Mouse (Mus musculus) heart, postnatal 25 days (tissue): ENCODE measurements around the gene Mrps27. TPM values are rescaled to one million over a fixed set of nuclear protein-coding genes. Genes with fewer than 3 reads are reported as not detected.
A peak's percentile ranks its signal among the peaks of the same experiment; 100 is the strongest.
"Not testable (repeated sequence)": the region's sequence is repeated elsewhere in the genome, so short reads cannot be mapped to it uniquely, and the experiment has no call there.

Source experiments
- DNase-seq: peaks from one replicate; pipeline ENCODE4 v3.0.0; 2022; ENCODE audit warnings: low spot score
- intact Hi-C: fragments of 180-260 bp; cut with DNase I; formaldehyde crosslinking; loops from one replicate; pipeline ENCODE4 v1.15.1; 2025
- total RNA-seq, 2 experiments: library from RNA; stranded (reverse); gene quantifications; 2 replicates each; pipeline ENCODE4 v1.2.3; 2021

Mrps27 gene
- 10 to 100 TPM; 49.1 to 49.8 TPM for total RNA-seq

DNA sequence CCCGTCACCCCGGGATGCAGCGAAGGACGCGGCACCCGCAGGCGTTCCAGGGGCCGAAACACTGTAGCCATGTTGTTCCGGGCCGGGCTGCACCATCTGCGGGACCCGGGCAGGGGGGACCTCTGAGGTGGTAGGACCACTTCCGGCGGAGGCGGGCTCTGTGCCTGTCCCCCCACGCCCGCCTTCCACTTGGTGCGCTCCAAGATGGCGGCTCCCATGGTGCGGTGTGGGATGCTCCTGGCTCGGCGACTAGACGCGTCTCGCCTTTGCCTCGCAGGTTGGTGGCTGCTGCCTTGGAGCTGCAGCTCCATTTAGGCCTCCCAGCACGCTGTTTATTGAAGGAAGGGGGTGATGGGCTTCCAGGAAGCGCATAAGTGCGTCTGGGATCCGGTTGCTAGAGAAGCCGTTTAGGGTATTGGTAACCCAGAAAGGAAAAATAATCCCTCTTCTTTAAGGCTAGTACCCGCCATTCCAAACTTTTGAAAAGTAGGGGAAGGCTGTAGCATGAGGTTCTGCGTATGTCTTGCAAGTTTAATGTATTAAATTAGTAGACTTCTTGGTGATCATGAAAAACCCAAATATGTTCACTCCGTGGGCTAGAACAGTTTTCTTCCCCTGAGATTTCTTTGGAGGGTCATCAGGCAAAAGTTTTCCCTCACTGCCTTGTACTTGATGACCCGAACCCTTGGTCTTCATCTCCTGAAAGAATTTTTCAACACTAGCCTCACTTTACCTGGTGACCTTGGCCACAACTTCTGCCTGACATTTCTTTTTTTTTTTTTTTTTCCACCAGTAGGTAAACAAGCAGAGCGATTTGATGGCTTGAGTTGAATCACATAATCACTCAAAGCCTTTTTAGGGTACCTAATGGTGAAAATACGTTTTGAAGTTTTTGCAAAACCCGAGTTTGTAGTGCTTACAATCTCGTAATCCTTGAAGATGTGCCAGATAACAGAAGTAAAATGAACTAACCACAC lies at the start of gene Mrps27, which contains the start of gene Ptcd2:
TSS of gene Mrps27 (plus strand) at position 188 of the 977 bp plus-strand sequence.
TSS of gene Ptcd2 (minus strand) at position 107 of the 977 bp plus-strand sequence.
- intact Hi-C loops = loop anchor here (10.0 kb wide), 1 partner anchor 760 kb away; the partner anchor contains the start of genes Bdp1 and Serf1

GRCm38 (mm10) chr13:99299921-99300320 lies 44.7 kb upstream of the Mrps27 start:
- intact Hi-C loops = no loop called here

More for the DNA sequence above, at the start of gene Mrps27, which contains the start of gene Ptcd2:
- DNase-seq = peak; percentile 92

GRCm38 (mm10) chr13:99303846-99304245 lies 40.7 kb upstream of the Mrps27 start:
- intact Hi-C loops = no loop called here
- DNase-seq = no peak

More at GRCm38 (mm10) chr13:99299921-99300320, 44.7 kb upstream of the Mrps27 start:
- DNase-seq = no peak

DNA sequence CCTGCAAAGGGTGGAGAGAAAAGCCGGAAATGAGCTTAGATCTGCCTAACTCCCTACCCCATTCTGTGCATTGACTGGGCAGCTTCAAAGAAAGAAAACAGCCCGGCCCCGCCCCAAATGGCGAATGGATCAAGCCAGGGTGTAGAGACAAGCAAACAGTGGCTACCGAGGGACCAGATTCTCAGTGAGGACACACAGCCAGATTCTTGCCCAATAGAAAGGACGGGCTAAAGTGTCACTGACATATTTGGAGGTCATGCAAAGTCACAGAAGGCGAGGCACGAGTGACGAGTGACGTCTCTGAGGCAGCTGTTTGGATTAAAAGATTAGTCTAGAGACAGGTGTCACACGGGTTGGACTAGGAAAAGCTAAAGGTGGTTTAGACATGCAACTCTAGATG lies 40.2 kb upstream of the Mrps27 start:
- intact Hi-C loops = no loop called here
- no peak for DNase-seq

- intact Hi-C loops = no loop called here
- no peak for DNase-seq
Observed at GRCm38 (mm10) chr13:99305186-99305585, 39.4 kb upstream of the Mrps27 start.

DNA sequence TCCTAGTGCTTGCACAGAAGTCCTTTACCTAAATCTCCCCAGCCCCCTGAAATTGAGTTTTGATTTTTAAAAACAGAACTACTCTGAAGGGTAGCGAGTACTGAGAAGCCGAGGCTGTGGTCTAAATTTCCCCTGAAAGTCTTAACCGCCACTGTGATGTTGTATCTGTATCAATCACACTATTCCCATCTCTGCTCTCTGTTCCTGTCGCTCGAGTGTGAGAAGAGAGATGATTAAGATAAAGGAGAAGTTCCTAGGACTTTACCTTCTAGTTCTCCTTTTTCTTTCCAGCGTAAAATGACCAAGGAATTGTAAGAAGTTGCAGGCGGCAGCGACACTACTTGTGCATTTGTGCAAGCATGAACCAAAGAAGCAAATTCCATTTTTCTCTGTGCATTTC lies 38.4 kb upstream of the Mrps27 start:
- intact Hi-C loops = no loop called here

DNA sequence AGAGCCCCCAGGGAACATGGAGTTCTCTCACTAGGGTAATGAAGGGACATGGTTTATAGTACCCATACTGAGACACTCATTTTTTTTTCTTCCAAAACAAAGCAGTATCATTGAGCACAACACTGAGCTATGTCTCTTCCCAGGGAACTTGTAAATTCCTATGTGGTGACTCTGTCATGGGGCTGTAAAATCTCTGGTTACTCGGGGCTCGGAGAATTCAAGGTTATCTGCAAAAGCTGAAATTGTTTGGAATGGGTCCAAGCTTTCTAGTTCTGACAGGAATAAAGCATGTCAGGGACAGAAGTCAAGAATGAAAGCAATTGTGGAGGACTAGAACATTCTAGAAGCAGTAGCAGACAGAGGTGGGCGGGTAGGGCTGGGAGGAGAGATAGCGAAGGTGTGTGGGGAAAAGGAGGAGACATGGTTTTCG lies 36.6 kb upstream of the Mrps27 start:
- no peak for DNase-seq
- intact Hi-C loops = no loop called here

More for the DNA sequence above, 38.4 kb upstream of the Mrps27 start:
- no peak for DNase-seq

GRCm38 (mm10) chr13:99308393-99308792 lies 36.2 kb upstream of the Mrps27 start:
- no peak for DNase-seq
- intact Hi-C loops = no loop called here

DNA sequence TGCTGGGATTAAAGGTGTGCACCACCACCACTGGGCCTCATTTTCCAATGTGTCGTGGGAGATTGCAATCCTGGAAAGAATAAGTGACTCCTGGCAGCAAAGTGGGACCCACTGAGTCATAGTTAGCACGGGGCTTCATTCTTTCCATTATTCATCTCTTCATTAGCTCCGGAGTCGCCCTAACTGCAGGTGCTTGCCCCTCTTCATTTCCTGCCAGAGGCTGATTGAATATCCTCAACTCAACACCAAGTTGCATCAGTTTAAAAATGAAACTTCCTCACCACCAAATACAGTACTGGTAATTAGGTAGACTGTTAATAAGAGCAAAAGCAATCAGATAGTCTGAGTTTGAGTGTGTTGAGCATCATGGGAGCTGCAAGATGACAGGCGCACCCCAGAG lies 30.5 kb upstream of the Mrps27 start:
- intact Hi-C loops = loop anchor here (5.0 kb wide), 1 partner anchor 57 kb away; no protein-coding TSS in a partner anchor
- no peak for DNase-seq

DNA sequence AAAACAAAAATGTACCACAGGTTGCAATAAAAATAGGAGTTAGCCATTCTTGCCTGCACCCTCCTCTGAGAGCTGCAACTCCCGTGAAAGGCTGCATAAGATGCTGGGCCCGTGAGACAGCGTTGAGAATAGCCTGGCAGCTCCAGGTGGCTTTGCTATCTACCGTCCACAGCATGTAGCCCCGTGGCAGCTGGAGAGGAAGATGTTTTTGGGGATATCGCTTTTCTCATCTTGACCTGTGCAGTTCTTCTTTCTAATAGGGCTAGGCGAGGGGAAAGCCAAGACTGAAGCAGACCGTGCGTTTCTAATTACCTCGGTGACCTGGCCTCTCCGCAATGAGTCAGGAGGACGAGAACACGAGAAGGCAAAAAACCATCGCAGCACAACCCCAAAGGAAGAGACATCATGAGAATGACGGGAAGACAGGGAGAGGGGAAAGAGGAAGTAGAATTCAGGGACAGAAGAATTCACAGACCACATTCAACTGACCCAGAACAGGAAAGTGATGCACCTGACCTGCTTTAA lies 29.9 kb upstream of the Mrps27 start:
- intact Hi-C loops = loop anchor here (5.0 kb wide), 2 partner anchors 57 to 72 kb away; no protein-coding TSS in a partner anchor

DNA sequence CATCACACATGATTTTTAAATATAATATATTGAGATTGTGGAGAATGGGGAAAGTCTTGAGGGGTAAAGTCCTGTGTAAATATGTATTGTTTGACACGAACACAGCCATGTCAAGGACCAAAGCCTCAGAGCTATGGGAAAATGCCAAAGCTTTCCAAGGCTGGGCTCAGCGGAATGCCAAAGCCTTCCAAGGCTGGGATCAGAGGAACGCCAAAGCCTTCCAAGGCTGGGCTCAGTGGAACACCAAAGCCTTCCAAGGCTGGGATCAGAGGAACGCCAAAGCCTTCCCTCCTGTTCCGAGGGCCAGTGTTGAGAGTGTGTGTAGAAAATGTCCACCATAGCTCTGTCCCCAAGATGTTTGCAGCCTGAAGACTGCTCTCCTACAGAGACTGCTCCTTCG lies 28.2 kb upstream of the Mrps27 start:
- DNase-seq = no peak
- intact Hi-C loops = loop anchor here (2.0 to 5.0 kb wide), 2 partner anchors 74 to 146 kb away; no protein-coding TSS in a partner anchor

More for the DNA sequence above, 29.9 kb upstream of the Mrps27 start:
- no peak for DNase-seq

DNA sequence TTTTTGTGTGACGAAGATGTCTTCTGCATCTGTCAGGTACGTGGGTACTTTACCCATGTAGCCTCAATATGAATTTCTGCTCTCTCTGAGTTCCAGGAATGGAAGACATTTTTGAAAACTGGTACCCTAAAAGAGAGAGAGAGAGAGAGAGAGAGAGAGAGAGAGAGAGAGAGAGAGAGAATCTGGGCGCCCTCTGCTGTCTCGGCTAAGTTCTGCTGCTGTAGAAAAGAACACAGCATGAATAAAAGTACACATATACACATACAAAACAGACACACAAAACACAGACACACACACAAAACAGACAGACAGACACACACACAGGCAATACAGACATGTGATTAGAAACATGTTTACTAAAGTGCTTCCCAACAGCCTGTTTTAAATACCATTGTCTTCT lies 27.5 kb upstream of the Mrps27 start:
- DNase-seq = no peak
- intact Hi-C loops = loop anchor here (2.0 to 5.0 kb wide), 2 partner anchors 75 to 146 kb away; no protein-coding TSS in a partner anchor

DNA sequence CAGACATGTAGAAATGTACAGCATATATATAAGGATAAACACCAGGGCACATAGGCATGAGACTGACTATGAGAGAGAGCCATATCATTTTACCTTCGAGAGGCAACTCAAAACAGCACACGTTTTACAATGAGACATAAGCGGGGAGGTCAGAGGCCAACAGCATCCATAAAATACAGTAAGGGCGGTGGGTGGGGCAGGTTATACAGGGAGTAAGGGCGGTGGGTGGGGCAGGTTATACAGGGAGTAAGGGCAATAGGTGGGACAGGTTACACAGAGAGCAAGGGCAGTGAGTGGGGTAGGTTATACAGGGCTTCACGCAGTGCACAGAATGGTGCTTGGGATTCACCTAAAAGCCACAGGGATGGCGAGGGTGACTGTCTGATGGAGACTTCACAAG lies 24.1 kb upstream of the Mrps27 start:
- intact Hi-C loops = no loop called here
- no peak for DNase-seq

- intact Hi-C loops = loop anchor here (2.0 kb wide), 1 partner anchor 456 kb away; no protein-coding TSS in a partner anchor
- not testable (repeated sequence) for DNase-seq
Observed at GRCm38 (mm10) chr13:99322915-99323314, 21.7 kb upstream of the Mrps27 start.

DNA sequence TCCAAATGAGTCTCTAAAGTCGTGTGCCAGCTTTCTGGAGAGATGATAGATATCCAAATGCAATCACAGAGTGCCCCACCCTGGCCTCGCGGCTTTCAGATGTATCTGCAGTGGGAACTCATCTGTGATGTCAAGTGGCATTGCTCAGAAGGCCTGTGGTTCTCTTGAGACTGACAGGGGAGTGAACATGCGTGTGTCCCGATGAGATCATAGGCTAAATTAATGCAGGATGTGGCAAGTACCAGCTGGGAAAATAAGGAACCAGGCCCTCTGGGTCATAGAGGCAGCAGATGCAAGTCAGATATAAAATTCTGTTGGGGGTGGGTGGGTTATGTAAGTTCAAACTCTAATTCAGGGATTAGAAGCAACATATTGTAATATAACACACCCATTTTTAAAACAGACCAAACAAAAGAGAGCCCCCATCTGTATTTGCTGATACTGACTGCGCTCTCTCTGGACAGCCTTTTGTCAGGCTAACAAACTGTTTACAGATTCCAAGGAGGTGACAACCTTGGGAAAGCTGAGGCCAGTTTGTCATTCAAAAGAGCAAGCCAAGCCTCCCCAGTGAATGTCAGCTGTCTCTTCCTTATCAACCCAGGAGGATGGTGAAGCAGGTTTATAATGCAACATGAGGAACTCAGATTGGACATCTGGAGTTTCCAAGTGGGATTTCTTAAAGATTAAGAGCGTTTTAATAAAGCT lies 20.8 kb upstream of the Mrps27 start:
- intact Hi-C loops = loop anchor here (2.0 kb wide), 1 partner anchor 457 kb away; no protein-coding TSS in a partner anchor
- DNase-seq = no peak

GRCm38 (mm10) chr13:99324337-99324685 lies 20.3 kb upstream of the Mrps27 start:
- DNase-seq, intact Hi-C loops: not testable (repeated sequence)

GRCm38 (mm10) chr13:99331255-99331654 lies 13.3 kb upstream of the Mrps27 start:
- DNase-seq = no peak

DNA sequence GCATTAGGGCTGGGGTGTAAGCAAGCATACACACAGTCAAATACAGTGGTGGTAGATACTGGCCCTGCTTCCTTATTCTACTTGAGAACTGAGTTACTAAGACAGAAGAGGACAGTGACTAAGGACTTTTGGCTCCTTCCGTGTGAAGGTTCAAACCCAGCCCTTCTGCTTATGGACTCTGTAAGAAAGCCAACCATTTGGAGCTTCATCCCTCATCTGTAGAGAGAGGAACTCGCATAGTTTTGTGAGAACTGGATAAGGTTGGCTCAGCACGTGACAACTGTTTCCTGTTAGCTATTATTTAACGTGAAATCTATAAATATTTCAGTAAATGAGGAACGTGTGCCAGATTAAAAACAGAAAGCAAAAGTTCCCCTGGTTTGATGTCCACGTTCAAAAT lies 7.1 kb upstream of the Mrps27 start:
- intact Hi-C loops = no loop called here

More at GRCm38 (mm10) chr13:99331255-99331654, 13.3 kb upstream of the Mrps27 start:
- intact Hi-C loops = no loop called here

DNA sequence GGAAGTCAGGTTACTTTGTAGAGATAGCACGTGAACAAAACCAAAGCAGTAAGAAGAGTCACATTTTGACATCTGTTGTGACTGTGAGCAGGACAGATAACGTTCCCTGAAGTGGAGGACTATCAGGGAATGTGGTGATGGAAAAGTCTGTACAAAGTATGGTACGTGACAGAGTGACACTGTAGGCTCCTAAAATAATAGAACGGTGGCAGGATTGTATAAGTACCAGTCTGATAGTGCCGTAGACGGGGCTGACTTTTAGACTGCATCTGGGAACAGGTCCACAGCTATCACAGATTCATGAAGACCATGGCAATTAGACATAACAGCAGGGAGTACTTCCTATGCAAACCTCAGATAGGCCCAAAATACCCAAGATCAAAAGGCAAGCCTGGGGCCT lies 3.1 kb upstream of the Mrps27 start:
- DNase-seq = no peak
- intact Hi-C loops = loop anchor here (10.0 kb wide), 1 partner anchor 763 kb away; the partner anchor contains the start of genes Bdp1 and Serf1

More for the DNA sequence above, 7.1 kb upstream of the Mrps27 start:
- DNase-seq = no peak
